Comparison of ENCODE assay signal across 20 mouse cellular contexts in genomic region chr17:82237456-82237855, GRCm38 (mm10).
DNase-seq lines count a peak whose midpoint lies in the region; ATAC-seq lines count a peak whose summit lies in the region.
"Had no signal": no experiment of that assay in that cellular context is flagged by ENCODE, and none has a peak within 500 bp of the region (broad histone marks: within the 10 kb centered on the region; RNA-seq: fewer than 3 reads in every experiment).

No protein-coding gene starts in this region.

- peak; percentile 14 for DNase-seq in adipocyte (ENCODE audit: low spot score)
- DNase-seq in embryonic facial prominence, embryonic 10.5 days (ENCODE audit: low spot score), result peak; percentile 11
- DNase-seq in hindlimb bud, embryonic 11.5 days (ENCODE audit: extremely low spot score, low read depth, low spot score), result peak; percentile 71
- peak; percentile 46 for DNase-seq in mesoderm, embryonic 11.5 days (ENCODE audit: low read depth, low spot score)
- no peak for DNase-seq in right cerebral cortex, postnatal 10 days (ENCODE audit: low spot score in 2 of 2)
- no peak for DNase-seq in left cerebral cortex, adult 11 months (ENCODE audit: low spot score)
- DNase-seq: adrenal gland, postnatal 10 days; cerebellum, adult 9-11 months; gastrocnemius, postnatal 14 days; heart, adult 18-20 months; layer of hippocampus, postnatal 36 days; liver, embryonic 13.5 days; lung, embryonic 14.5 days; lung, postnatal 36 days; thymus, postnatal 4 days had no signal

- H3K4me3 ChIP-seq in embryonic facial prominence, embryonic 10.5 days, result no peak overlapping the region
- H3K4me3 ChIP-seq: heart, embryonic 13.5 days; liver, embryonic 13.5 days had no signal

- H3K27me3 ChIP-seq in embryonic facial prominence, embryonic 10.5 days (replicated peaks; ENCODE audit: low read depth, poor library complexity, severe bottlenecking), result no peaks in the 10 kb centered on the region
- H3K27me3 ChIP-seq: heart, embryonic 13.5 days; liver, embryonic 13.5 days; Patski had no signal

- no peak overlapping the region for H3K27ac ChIP-seq in embryonic facial prominence, embryonic 10.5 days (replicated peaks)
- H3K27ac ChIP-seq: heart, embryonic 13.5 days; liver, embryonic 13.5 days had no signal

- H3K36me3 ChIP-seq in embryonic facial prominence, embryonic 10.5 days (replicated peaks), result no peaks in the 10 kb centered on the region
- H3K36me3 ChIP-seq: heart, embryonic 13.5 days; liver, embryonic 13.5 days had no signal

- H3K4me1 ChIP-seq in embryonic facial prominence, embryonic 10.5 days, result no peaks in the 10 kb centered on the region
- H3K4me1 ChIP-seq: heart, embryonic 13.5 days; liver, embryonic 13.5 days had no signal

- no peaks in the 10 kb centered on the region for H3K9me3 ChIP-seq in embryonic facial prominence, embryonic 10.5 days
- H3K9me3 ChIP-seq: heart, embryonic 13.5 days; liver, embryonic 13.5 days had no signal

- WGBS in embryonic facial prominence, embryonic 10.5 days, result 50% methylated on average over 2 of the region's 2 CpGs

- ATAC-seq in frontal cortex, adult (ENCODE audit: low TSS enrichment), result no peak
- ATAC-seq: hindbrain, embryonic 16.5 days; intestine, postnatal 0 days; Patski had no signal

Comparison
In these comparisons a context has a peak if more than half of its experiments do, and no peak if none do; other contexts are left out.
1. DNase-seq: peak in adipocyte (single experiment), embryonic facial prominence, embryonic 10.5 days (single experiment), hindlimb bud, embryonic 11.5 days (single experiment) and mesoderm, embryonic 11.5 days (single experiment); none in right cerebral cortex, postnatal 10 days (0 of 2) and left cerebral cortex, adult 11 months (single experiment).